Mouse (Mus musculus): Measurements from ENCODE around the gene Amn. TPM values are rescaled to one million over a fixed set of nuclear protein-coding genes. Genes with fewer than 3 reads are reported as not detected.

Amn gene
- polyA plus RNA-seq, 1 experiment: 7.0 TPM

GRCm38 (mm10) chr12:111263650-111264049, 7.2 kb upstream of the Amn start:
- 94% methylated on average over 16 of the region's 16 CpGs for WGBS
- H3K4me3 ChIP-seq (ENCODE audit: control insufficient read depth, insufficient read depth, low read length): no peak overlapping the region
- no peak overlapping the region for H3K27ac ChIP-seq (ENCODE audit: control insufficient read depth, insufficient read depth, low read length)
- peaks cover 12% of the 10 kb centered on the region for H3K36me3 ChIP-seq (ENCODE audit: control insufficient read depth, insufficient read depth, low read length)
- no peaks in the 10 kb centered on the region for H3K4me1 ChIP-seq (replicated peaks; ENCODE audit: control insufficient read depth, insufficient read depth, low read length)
- no peak for DNase-seq
- no peaks in the 10 kb centered on the region for H3K27me3 ChIP-seq (ENCODE audit: control insufficient read depth, insufficient read depth, low read length)
- TF ChIP-seq CTCF (IDR thresholded peaks at IDR 0.05; ENCODE audit: borderline replicate concordance, control insufficient read depth, extremely low read depth, insufficient read depth, low read length, poor library complexity) (no peak), POLR2A (IDR thresholded peaks at IDR 0.05; ENCODE audit: control insufficient read depth, extremely low read depth, insufficient read depth, low read length, poor library complexity) (no peak)

- Histone ChIP-seq H3K4me1 (replicated peaks; ENCODE audit: control insufficient read depth, insufficient read depth, low read length) (no peaks in the 10 kb centered on the region), H3K27ac (ENCODE audit: control insufficient read depth, insufficient read depth, low read length) (no peak overlapping the region), H3K27me3 (ENCODE audit: control insufficient read depth, insufficient read depth, low read length) (no peaks in the 10 kb centered on the region), H3K36me3 (ENCODE audit: control insufficient read depth, insufficient read depth, low read length) (peaks cover 12% of the 10 kb centered on the region), H3K4me3 (ENCODE audit: control insufficient read depth, insufficient read depth, low read length) (no peak overlapping the region)
- WGBS: 95% methylated on average over 5 of the region's 5 CpGs
- TF ChIP-seq POLR2A (IDR thresholded peaks at IDR 0.05; ENCODE audit: control insufficient read depth, extremely low read depth, insufficient read depth, low read length, poor library complexity) (no peak), CTCF (IDR thresholded peaks at IDR 0.05; ENCODE audit: borderline replicate concordance, control insufficient read depth, extremely low read depth, insufficient read depth, low read length, poor library complexity) (no peak)
- DNase-seq: no peak
These were observed 5.7 kb upstream of the Amn start for GRCm38 (mm10) chr12:111265212-111265611.

GRCm38 (mm10) chr12:111266592-111266991, 4.3 kb upstream of the Amn start:
- Histone ChIP-seq H3K4me3 (ENCODE audit: control insufficient read depth, insufficient read depth, low read length) (no peak overlapping the region), H3K36me3 (ENCODE audit: control insufficient read depth, insufficient read depth, low read length) (peaks cover 6% of the 10 kb centered on the region), H3K27ac (ENCODE audit: control insufficient read depth, insufficient read depth, low read length) (no peak overlapping the region), H3K4me1 (replicated peaks; ENCODE audit: control insufficient read depth, insufficient read depth, low read length) (no peaks in the 10 kb centered on the region), H3K27me3 (ENCODE audit: control insufficient read depth, insufficient read depth, low read length) (no peaks in the 10 kb centered on the region; the same call in 1 of the 2 replicates)
- WGBS: 96% methylated on average over 12 of the region's 12 CpGs
- TF ChIP-seq CTCF (IDR thresholded peaks at IDR 0.05; ENCODE audit: borderline replicate concordance, control insufficient read depth, extremely low read depth, insufficient read depth, low read length, poor library complexity): no peak
- no peak for TF ChIP-seq POLR2A (IDR thresholded peaks at IDR 0.05; ENCODE audit: control insufficient read depth, extremely low read depth, insufficient read depth, low read length, poor library complexity)
- no peak for DNase-seq

- Histone ChIP-seq H3K27me3 (ENCODE audit: control insufficient read depth, insufficient read depth, low read length) (peaks cover 3% of the 10 kb centered on the region; the same call in 1 of the 2 replicates), H3K4me1 (replicated peaks; ENCODE audit: control insufficient read depth, insufficient read depth, low read length) (no peaks in the 10 kb centered on the region), H3K27ac (ENCODE audit: control insufficient read depth, insufficient read depth, low read length) (no peak overlapping the region), H3K36me3 (ENCODE audit: control insufficient read depth, insufficient read depth, low read length) (no peaks in the 10 kb centered on the region), H3K4me3 (ENCODE audit: control insufficient read depth, insufficient read depth, low read length) (no peak overlapping the region)
- DNase-seq: no peak
- TF ChIP-seq CTCF (IDR thresholded peaks at IDR 0.05; ENCODE audit: borderline replicate concordance, control insufficient read depth, extremely low read depth, insufficient read depth, low read length, poor library complexity): no peak
- no peak for TF ChIP-seq POLR2A (IDR thresholded peaks at IDR 0.05; ENCODE audit: control insufficient read depth, extremely low read depth, insufficient read depth, low read length, poor library complexity)
- 94% methylated on average over 4 of the region's 4 CpGs for WGBS
These were observed 3.1 kb upstream of the Amn start for GRCm38 (mm10) chr12:111267673-111268325.

- no peak overlapping the region for H3K27ac ChIP-seq (ENCODE audit: control insufficient read depth, insufficient read depth, low read length)
- H3K4me3 ChIP-seq (ENCODE audit: control insufficient read depth, insufficient read depth, low read length): no peak overlapping the region
- no peaks in the 10 kb centered on the region for H3K36me3 ChIP-seq (ENCODE audit: control insufficient read depth, insufficient read depth, low read length)
- DNase-seq: no peak
- TF ChIP-seq POLR2A (IDR thresholded peaks at IDR 0.05; ENCODE audit: control insufficient read depth, extremely low read depth, insufficient read depth, low read length, poor library complexity) (no peak), CTCF (IDR thresholded peaks at IDR 0.05; ENCODE audit: borderline replicate concordance, control insufficient read depth, extremely low read depth, insufficient read depth, low read length, poor library complexity) (no peak)
- H3K27me3 ChIP-seq (ENCODE audit: control insufficient read depth, insufficient read depth, low read length): peaks cover 15% of the 10 kb centered on the region
- H3K4me1 ChIP-seq (replicated peaks; ENCODE audit: control insufficient read depth, insufficient read depth, low read length): peaks cover 6% of the 10 kb centered on the region; the same call in 1 of the 2 replicates
- 15% methylated on average over 28 of the region's 28 CpGs for WGBS
These were observed 511 bp downstream of the Amn start for GRCm38 (mm10) chr12:111271406-111271805.

- WGBS: 16% methylated on average over 8 of the region's 8 CpGs
- Histone ChIP-seq H3K4me3 (ENCODE audit: control insufficient read depth, insufficient read depth, low read length) (no peak overlapping the region), H3K27me3 (ENCODE audit: control insufficient read depth, insufficient read depth, low read length) (peaks cover 18% of the 10 kb centered on the region), H3K36me3 (ENCODE audit: control insufficient read depth, insufficient read depth, low read length) (no peaks in the 10 kb centered on the region), H3K4me1 (replicated peaks; ENCODE audit: control insufficient read depth, insufficient read depth, low read length) (peaks cover 6% of the 10 kb centered on the region; the same call in 1 of the 2 replicates), H3K27ac (ENCODE audit: control insufficient read depth, insufficient read depth, low read length) (no peak overlapping the region)
- no peak for TF ChIP-seq POLR2A (IDR thresholded peaks at IDR 0.05; ENCODE audit: control insufficient read depth, extremely low read depth, insufficient read depth, low read length, poor library complexity)
- TF ChIP-seq CTCF (IDR thresholded peaks at IDR 0.05; ENCODE audit: borderline replicate concordance, control insufficient read depth, extremely low read depth, insufficient read depth, low read length, poor library complexity): no peak
- DNase-seq: no peak
These were observed 1.1 kb downstream of the Amn start for GRCm38 (mm10) chr12:111271966-111272365.

Measured in thymus, adult 2 months (tissue).